Mouse (Mus musculus): Measurements from ENCODE around the gene Gm17175. TPM values are rescaled to one million over a fixed set of nuclear protein-coding genes. Genes with fewer than 3 reads are reported as not detected.
"Not testable (repeated sequence)": the region's sequence is repeated elsewhere in the genome, so short reads cannot be mapped to it uniquely, and the experiment has no call there.

The Gm17175 gene
- not detected in 2 replicates for total RNA-seq (2014; rRNA removed; ENCODE audit: low replicate concordance)
- polyA plus RNA-seq (2015; fragmentation: Nextera tagmentation; extraction: Ambion mirVana) = not detected in 2 replicates

DNA sequence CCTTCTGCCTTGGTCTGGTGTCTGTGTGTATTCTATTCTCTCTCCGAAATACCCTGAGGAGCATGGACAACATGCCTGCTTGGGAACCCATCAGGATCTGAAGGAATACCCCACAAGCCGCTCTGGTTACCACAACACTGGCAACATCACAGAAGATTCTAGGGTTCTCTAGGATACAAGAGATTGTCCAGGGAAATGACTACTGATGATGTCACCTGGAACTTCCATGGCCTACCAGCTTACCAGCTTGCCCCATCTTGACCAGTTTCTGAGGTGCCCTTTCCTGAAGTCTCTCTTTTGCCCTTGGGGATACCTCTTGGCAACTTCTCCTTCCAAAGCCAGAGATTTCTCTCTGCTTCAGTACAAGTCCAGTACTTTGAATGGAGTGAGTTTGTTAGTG lies at the start of gene Gm17175:
Gene Gm17175 (minus strand): TSS at position 101 of the 400 bp plus-strand sequence.
- not testable (repeated sequence) for H3K4me2 ChIP-seq (ENCODE audit: low read depth, low read length); ATAC-seq (ENCODE audit: insufficient read depth, low read depth); H3K4me1 ChIP-seq (ENCODE audit: control insufficient read depth, insufficient read depth); H3K27ac ChIP-seq (ENCODE audit: low read depth); DNase-seq (ENCODE audit: low spot score); H3K9me3 ChIP-seq (replicated peaks; ENCODE audit: control insufficient read depth, low read length); H3K27me3 ChIP-seq (ENCODE audit: control insufficient read depth, insufficient read depth, low read length); H3K9ac ChIP-seq (replicated peaks; ENCODE audit: low read depth, low read length); H3K36me3 ChIP-seq (replicated peaks; ENCODE audit: control insufficient read depth, insufficient read depth, low read length); H3K4me3 ChIP-seq (ENCODE audit: low read depth, low read length)
- WGBS = 84% methylated on average over 2 of the region's 2 CpGs

DNA sequence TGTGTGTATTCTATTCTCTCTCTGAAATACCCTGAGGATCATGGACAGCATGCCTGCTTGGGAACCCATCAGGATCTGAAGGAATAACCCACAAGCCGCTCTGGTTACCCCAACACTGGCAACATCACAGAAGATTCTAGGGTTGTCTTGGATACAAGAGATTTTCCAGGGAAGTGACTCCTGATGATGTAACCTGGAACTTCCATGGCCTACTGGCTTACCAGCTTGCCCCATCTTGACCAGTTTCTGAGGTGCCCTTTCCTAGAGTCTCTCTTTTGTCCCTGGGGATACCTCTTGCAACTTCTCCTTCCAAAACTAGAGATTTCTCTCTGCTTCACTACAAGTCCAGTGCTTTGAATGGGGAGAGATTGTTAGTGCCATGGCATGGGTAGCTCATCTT lies 37.3 kb upstream of the Gm17175 start, which contains the start of gene Gm17078:
Gene Gm17078 (minus strand): TSS at position 101 of the 400 bp plus-strand sequence.
- DNase-seq (ENCODE audit: low spot score) (no peak), ATAC-seq (ENCODE audit: insufficient read depth, low read depth) (no peak)
- Histone ChIP-seq H3K36me3 (replicated peaks; ENCODE audit: control insufficient read depth, insufficient read depth, low read length) (no peaks in the 10 kb centered on the region), H3K9ac (replicated peaks; ENCODE audit: low read depth, low read length) (no peak within 1 kb of the TSS), H3K27me3 (ENCODE audit: control insufficient read depth, insufficient read depth, low read length) (no peaks in the 10 kb centered on the region), H3K27ac (ENCODE audit: low read depth) (no peak within 1 kb of the TSS), H3K4me1 (ENCODE audit: control insufficient read depth, insufficient read depth) (no peaks in the 10 kb centered on the region), H3K4me3 (ENCODE audit: low read depth, low read length) (no peak within 1 kb of the TSS), H3K4me2 (ENCODE audit: low read depth, low read length) (no peak within 1 kb of the TSS), H3K9me3 (replicated peaks; ENCODE audit: control insufficient read depth, low read length) (no peaks in the 10 kb centered on the region)
- 52% methylated on average over 1 of the region's 1 CpGs for WGBS
- no peak for TF ChIP-seq CTCF (IDR thresholded peaks at IDR 0.05; ENCODE audit: low read depth)
- no peak for TF ChIP-seq EP300 (IDR thresholded peaks at IDR 0.05; ENCODE audit: low read depth)

DNA sequence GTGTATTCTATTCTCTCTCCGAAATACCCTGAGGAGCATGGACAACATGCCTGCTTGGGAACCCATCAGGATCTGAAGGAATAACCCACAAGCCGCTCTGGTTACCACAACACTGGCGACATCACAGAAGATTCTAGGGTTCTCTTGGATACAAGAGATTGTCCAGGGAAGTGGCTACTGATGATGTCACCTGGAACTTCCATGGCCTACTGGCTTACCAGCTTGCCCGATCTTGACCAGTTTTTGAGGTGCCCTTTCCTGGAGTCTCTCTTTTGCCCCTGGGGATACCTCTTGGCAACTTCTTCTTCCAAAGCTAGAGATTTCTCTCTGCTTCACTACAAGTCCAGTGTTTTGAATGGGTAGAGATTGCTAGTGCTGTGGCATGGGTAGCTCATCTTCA lies 18.2 kb upstream of the Gm17175 start, which contains the start of gene Gm17174:
Gene Gm17174 (minus strand): TSS at position 101 of the 400 bp plus-strand sequence.
- WGBS = 76% methylated on average over 4 of the region's 4 CpGs
- not testable (repeated sequence) for DNase-seq (ENCODE audit: low spot score); H3K27me3 ChIP-seq (ENCODE audit: control insufficient read depth, insufficient read depth, low read length)

DNA sequence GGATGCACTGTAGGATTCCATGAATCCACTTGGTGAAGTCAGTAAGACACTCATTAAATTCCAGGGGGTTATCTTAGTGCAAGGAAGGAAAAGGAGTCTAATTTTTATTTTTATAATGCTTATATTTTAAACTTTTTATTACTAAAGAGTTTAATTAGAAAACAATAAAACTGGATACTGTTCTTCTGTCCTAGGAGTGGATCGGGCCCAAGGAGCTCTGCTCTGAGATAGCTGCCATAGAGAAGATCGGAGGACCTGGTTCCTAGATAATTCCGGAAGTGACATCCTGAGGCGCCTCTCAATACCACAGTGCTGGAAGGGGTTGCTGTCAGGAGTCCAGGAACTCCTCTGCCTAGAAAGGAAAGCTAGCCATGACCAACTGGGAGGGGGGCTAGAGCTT lies 21.4 kb downstream of the Gm17175 start, which contains the start of gene Gm5622:
Gene Gm5622 (plus strand): TSS at position 301 of the 400 bp plus-strand sequence.
- 80% methylated on average over 4 of the region's 4 CpGs for WGBS
- no peak within 1 kb of the TSS for H3K9ac ChIP-seq (replicated peaks; ENCODE audit: low read depth, low read length)
- no peak for TF ChIP-seq EP300 (IDR thresholded peaks at IDR 0.05; ENCODE audit: low read depth)
- no peak for TF ChIP-seq CTCF (IDR thresholded peaks at IDR 0.05; ENCODE audit: low read depth)
- no peak within 1 kb of the TSS for H3K4me2 ChIP-seq (ENCODE audit: low read depth, low read length)
- H3K4me1 ChIP-seq (ENCODE audit: control insufficient read depth, insufficient read depth) = no peaks in the 10 kb centered on the region
- no peak within 1 kb of the TSS for H3K4me3 ChIP-seq (ENCODE audit: low read depth, low read length)
- ATAC-seq (ENCODE audit: insufficient read depth, low read depth) (no peak), DNase-seq (ENCODE audit: low spot score) (no peak)
- no peaks in the 10 kb centered on the region for H3K36me3 ChIP-seq (replicated peaks; ENCODE audit: control insufficient read depth, insufficient read depth, low read length)
- H3K9me3 ChIP-seq (replicated peaks; ENCODE audit: control insufficient read depth, low read length) = no peaks in the 10 kb centered on the region
- H3K27ac ChIP-seq (ENCODE audit: low read depth) = no peak within 1 kb of the TSS
- no peaks in the 10 kb centered on the region for H3K27me3 ChIP-seq (ENCODE audit: control insufficient read depth, insufficient read depth, low read length)

More for the DNA sequence above, 18.2 kb upstream of the Gm17175 start, which contains the start of gene Gm17174:
- not testable (repeated sequence) for H3K9me3 ChIP-seq (replicated peaks; ENCODE audit: control insufficient read depth, low read length); H3K4me2 ChIP-seq (ENCODE audit: low read depth, low read length); H3K4me3 ChIP-seq (ENCODE audit: low read depth, low read length); H3K36me3 ChIP-seq (replicated peaks; ENCODE audit: control insufficient read depth, insufficient read depth, low read length); H3K9ac ChIP-seq (replicated peaks; ENCODE audit: low read depth, low read length); H3K27ac ChIP-seq (ENCODE audit: low read depth); ATAC-seq (ENCODE audit: insufficient read depth, low read depth); H3K4me1 ChIP-seq (ENCODE audit: control insufficient read depth, insufficient read depth)

Other genes with a start within 250 kb of the Gm17175 start
- gene Gm7247, start 212.3 kb downstream of the Gm17175 start, total RNA-seq (2014; rRNA removed; ENCODE audit: low replicate concordance) = not detected in 2 replicates
- not detected in 2 replicates for gene Gm7247, start 212.3 kb downstream of the Gm17175 start, polyA plus RNA-seq (2015; fragmentation: Nextera tagmentation; extraction: Ambion mirVana)
- gene Vmn2r88, start 163.2 kb downstream of the Gm17175 start, total RNA-seq (2014; rRNA removed; ENCODE audit: low replicate concordance) = not detected in 2 replicates
- gene Vmn2r88, start 163.2 kb downstream of the Gm17175 start, polyA plus RNA-seq (2015; fragmentation: Nextera tagmentation; extraction: Ambion mirVana) = not detected in 2 replicates
- gene Vmn2r89, start 122.2 kb downstream of the Gm17175 start, total RNA-seq (2014; rRNA removed; ENCODE audit: low replicate concordance) = not detected in 2 replicates
- gene Vmn2r89, start 122.2 kb downstream of the Gm17175 start, polyA plus RNA-seq (2015; fragmentation: Nextera tagmentation; extraction: Ambion mirVana) = not detected in 2 replicates
- gene Gm5622, start 21.3 kb downstream of the Gm17175 start, total RNA-seq (2014; rRNA removed; ENCODE audit: low replicate concordance) = not detected in 2 replicates
- gene Gm5622, start 21.3 kb downstream of the Gm17175 start, polyA plus RNA-seq (2015; fragmentation: Nextera tagmentation; extraction: Ambion mirVana) = not detected in 2 replicates
- not detected in 2 replicates for gene Gm17174, start 18.1 kb upstream of the Gm17175 start, total RNA-seq (2014; rRNA removed; ENCODE audit: low replicate concordance)
- not detected in 2 replicates for gene Gm17174, start 18.1 kb upstream of the Gm17175 start, polyA plus RNA-seq (2015; fragmentation: Nextera tagmentation; extraction: Ambion mirVana)
- not detected in 2 replicates for gene Gm17078, start 37.2 kb upstream of the Gm17175 start, total RNA-seq (2014; rRNA removed; ENCODE audit: low replicate concordance)
- gene Gm17078, start 37.2 kb upstream of the Gm17175 start, polyA plus RNA-seq (2015; fragmentation: Nextera tagmentation; extraction: Ambion mirVana) = not detected in 2 replicates
- not detected in 2 replicates for gene Gm4181, start 61.6 kb upstream of the Gm17175 start, total RNA-seq (2014; rRNA removed; ENCODE audit: low replicate concordance)
- gene Gm4181, start 61.6 kb upstream of the Gm17175 start, polyA plus RNA-seq (2015; fragmentation: Nextera tagmentation; extraction: Ambion mirVana) = not detected in 2 replicates
- not detected in 2 replicates for gene Gm17079, start 121.4 kb upstream of the Gm17175 start, total RNA-seq (2014; rRNA removed; ENCODE audit: low replicate concordance)
- not detected in 2 replicates for gene Gm17079, start 121.4 kb upstream of the Gm17175 start, polyA plus RNA-seq (2015; fragmentation: Nextera tagmentation; extraction: Ambion mirVana)
- gene Gm5800, start 143.1 kb upstream of the Gm17175 start, total RNA-seq (2014; rRNA removed; ENCODE audit: low replicate concordance) = not detected in 2 replicates
- gene Gm5800, start 143.1 kb upstream of the Gm17175 start, polyA plus RNA-seq (2015; fragmentation: Nextera tagmentation; extraction: Ambion mirVana) = not detected in 2 replicates
- not detected in 2 replicates for gene Ang4, start 199.5 kb upstream of the Gm17175 start, total RNA-seq (2014; rRNA removed; ENCODE audit: low replicate concordance)
- gene Ang4, start 199.5 kb upstream of the Gm17175 start, polyA plus RNA-seq (2015; fragmentation: Nextera tagmentation; extraction: Ambion mirVana) = not detected in 2 replicates
- gene AY358078, start 226.0 kb upstream of the Gm17175 start, total RNA-seq (2014; rRNA removed; ENCODE audit: low replicate concordance) = not detected in 2 replicates
- gene AY358078, start 226.0 kb upstream of the Gm17175 start, polyA plus RNA-seq (2015; fragmentation: Nextera tagmentation; extraction: Ambion mirVana) = not detected in 2 replicates